27 mouse cellular contexts compared by ENCODE assay signal in the genomic region with DNA sequence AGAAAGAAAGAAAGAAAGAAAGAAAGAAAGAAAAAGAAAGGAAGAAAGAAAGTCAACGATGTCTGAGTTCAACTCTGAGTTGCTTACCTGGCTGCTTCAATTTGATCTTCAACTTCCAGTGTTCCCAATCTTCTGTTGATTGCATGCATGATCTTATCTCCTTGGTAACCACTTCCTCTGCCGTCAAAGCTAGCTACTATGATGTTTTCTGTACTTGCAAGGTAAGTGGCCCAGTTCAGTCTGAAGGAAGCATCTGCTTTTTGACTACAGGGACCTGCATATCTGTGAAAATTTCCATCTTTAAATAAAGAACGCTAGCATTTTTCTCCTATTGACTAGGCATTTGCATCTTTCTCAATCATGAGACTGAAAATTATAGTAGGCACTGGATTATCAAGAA. TPM values are rescaled to one million over a fixed set of nuclear protein-coding genes. Genes with fewer than 3 reads are reported as not detected.
A peak's percentile ranks its signal among the peaks of the same experiment; 100 is the strongest.
DNase-seq lines count a peak whose midpoint lies in the region; ATAC-seq and TF ChIP-seq lines count a peak whose summit lies in the region.
"Had no signal": no experiment of that assay in that cellular context is flagged by ENCODE, and none has a peak within 500 bp of the region (broad histone marks: within the 10 kb centered on the region; RNA-seq: fewer than 3 reads in every experiment).

No protein-coding gene starts in this region.

- H3K4me2 ChIP-seq in stomach, postnatal 0 days (replicated peaks; ENCODE audit: low read depth), result no peak overlapping the region
- H3K4me2 ChIP-seq: forebrain, embryonic 13.5 days; heart, embryonic 12.5 days; hindbrain, embryonic 14.5 days; midbrain, embryonic 15.5 days; neural tube, embryonic 12.5 days had no signal

- intact Hi-C loops in heart, postnatal 25 days (cut with DNase I), result no loop called here

- no peaks in the 10 kb centered on the region for H3K27me3 ChIP-seq in stomach, postnatal 0 days (ENCODE audit: control insufficient read depth, insufficient read depth, low read length)
- H3K27me3 ChIP-seq: forebrain, embryonic 13.5 days; heart, embryonic 12.5 days; midbrain, embryonic 15.5 days; neural tube, embryonic 12.5 days; Patski had no signal

- no peak overlapping the region for H3K9ac ChIP-seq in stomach, postnatal 0 days (ENCODE audit: low read length)
- H3K9ac ChIP-seq: forebrain, embryonic 13.5 days; heart, embryonic 12.5 days; hindbrain, embryonic 14.5 days; liver, embryonic 14.5 days; midbrain, embryonic 15.5 days; neural tube, embryonic 12.5 days had no signal

- no peaks in the 10 kb centered on the region for H3K36me3 ChIP-seq in stomach, postnatal 0 days (ENCODE audit: control insufficient read depth, insufficient read depth, low read length)
- H3K36me3 ChIP-seq: heart, embryonic 12.5 days; midbrain, embryonic 15.5 days; neural tube, embryonic 12.5 days had no signal

- peak; percentile 54 for DNase-seq in 416B (ENCODE audit: low read depth)
- DNase-seq in thymus, postnatal 0 days (ENCODE audit: low spot score), result peak; percentile 83
- DNase-seq in heart, postnatal 25 days (ENCODE audit: low spot score), result no peak
- DNase-seq in stomach, postnatal 0 days (ENCODE audit: low spot score), result no peak
- DNase-seq in layer of hippocampus, adult 2 months (ENCODE audit: low spot score in 2 of 2), result no peak
- DNase-seq in adrenal gland, adult (ENCODE audit: inconsistent age in 2 of 2, low spot score in 1 of 2), result no peak
- DNase-seq: adrenal gland, adult 2 months; adrenal gland, postnatal 36 days; cerebellum, adult 18-20 months; cerebellum, postnatal 10 days; heart, adult 2 months; kidney, adult 2 months; kidney, postnatal 36 days; layer of hippocampus, adult 9-11 months; liver; lung, adult 2 months; lung, postnatal 10 days had no signal

- no peaks in the 10 kb centered on the region for H3K9me3 ChIP-seq in stomach, postnatal 0 days (ENCODE audit: control insufficient read depth, low read length)
- H3K9me3 ChIP-seq: forebrain, embryonic 13.5 days; heart, embryonic 12.5 days; midbrain, embryonic 15.5 days; neural tube, embryonic 12.5 days had no signal

- TF ChIP-seq CTCF in stomach, postnatal 0 days (IDR thresholded peaks at IDR 0.05; ENCODE audit: low read depth), result no peak
- TF ChIP-seq CTCF in layer of hippocampus, adult 2 months (conservative IDR thresholded peaks at IDR 0.05), result no peak

- ATAC-seq in CD4-positive, CD25-positive, alpha-beta regulatory T cell, adult 4 months, result peak; percentile 99
- ATAC-seq in inflammation-experienced regulatory T-cells, adult 6 months, result peak; percentile 100
- ATAC-seq in stomach, postnatal 0 days (ENCODE audit: low FRiP score, low TSS enrichment), result no peak
- ATAC-seq: forebrain, embryonic 13.5 days; midbrain, embryonic 15.5 days; Patski had no signal

- TF ChIP-seq EP300 in stomach, postnatal 0 days (optimal IDR thresholded peaks at IDR 0.05), result no peak

- 65% methylated on average over 3 of the region's 3 CpGs for WGBS in stomach, postnatal 0 days

- no peak overlapping the region for H3K27ac ChIP-seq in stomach, postnatal 0 days (replicated peaks)
- no peak overlapping the region for H3K27ac ChIP-seq in layer of hippocampus, adult 2 months
- H3K27ac ChIP-seq: forebrain, embryonic 13.5 days; heart, adult 2 months; hindbrain, embryonic 14.5 days; liver, embryonic 14.5 days; macrophage; midbrain, embryonic 15.5 days; neural tube, embryonic 12.5 days had no signal

- no peaks in the 10 kb centered on the region for H3K4me1 ChIP-seq in stomach, postnatal 0 days (replicated peaks; ENCODE audit: control insufficient read depth, insufficient read depth)
- H3K4me1 ChIP-seq: heart, embryonic 12.5 days; midbrain, embryonic 15.5 days; neural tube, embryonic 12.5 days had no signal

- no peak overlapping the region for H3K4me3 ChIP-seq in stomach, postnatal 0 days (ENCODE audit: low read depth, low read length)
- no peak overlapping the region for H3K4me3 ChIP-seq in layer of hippocampus, adult 2 months
- H3K4me3 ChIP-seq: forebrain, embryonic 13.5 days; heart, adult 2 months; heart, embryonic 12.5 days; midbrain, embryonic 15.5 days; neural tube, embryonic 12.5 days had no signal

RNA-seq across cellular contexts. Expression of gene Dpp4, which starts 60.0 kb away (rescaled TPM):
- 100 to 1,000 TPM in 1 of 2 experiments, 10 to 100 TPM in 1; 98.3 to 101 TPM for polyA plus RNA-seq in CD4-positive, CD25-positive, alpha-beta regulatory T cell, adult 4 months (2017; shearing (Covaris generic))
- polyA plus RNA-seq in inflammation-experienced regulatory T-cells, adult 6 months (2017; shearing (Covaris generic)), result 100 to 1,000 TPM in 2 of 3 experiments, 10 to 100 TPM in 1; 56.6 to 101 (median 101) TPM
- polyA plus RNA-seq in thymus, postnatal 0 days (2015; fragmentation: Nextera tagmentation; extraction: Ambion mirVana), result 58.4 and 69.5 TPM in 2 replicates
- 1 to 10 TPM; 4.6 to 6.8 TPM for total RNA-seq in heart, postnatal 25 days (2021)
- 4.6 and 4.8 TPM in 2 replicates for polyA plus RNA-seq in stomach, postnatal 0 days (2015; fragmentation: Nextera tagmentation; extraction: Ambion mirVana)
- total RNA-seq in layer of hippocampus, adult 2 months (2021), result under 1 TPM; 0.54 to 0.66 TPM

Comparison
In these comparisons a context has a peak if more than half of its experiments do, and no peak if none do; other contexts are left out.
1. DNase-seq: peak in 416B (single experiment) and thymus, postnatal 0 days (single experiment); none in heart, postnatal 25 days (single experiment), stomach, postnatal 0 days (single experiment), layer of hippocampus, adult 2 months (0 of 2) and adrenal gland, adult (0 of 2).